Mouse (Mus musculus) embryonic facial prominence, embryonic 14.5 days (tissue): ENCODE data around the gene Nepn. TPM values are rescaled to one million over a fixed set of nuclear protein-coding genes. Genes with fewer than 3 reads are reported as not detected.
A peak's percentile ranks its signal among the peaks of the same experiment; 100 is the strongest.
"Not testable (repeated sequence)": the region's sequence is repeated elsewhere in the genome, so short reads cannot be mapped to it uniquely, and the experiment has no call there.

Experiments used
- ATAC-seq: fragments of 200-750 bp; cut with Nextera tagmentation; 2 replicates; pipeline ENCODE4 v1.8.0; 2017; ENCODE audit warnings: low read depth, moderate number of reproducible peaks, moderate TSS enrichment
- DNase-seq: peaks from one replicate; pipeline ENCODE4 v3.0.0-alpha.2; 2015; ENCODE audit warnings: low spot score
- H3K27ac ChIP-seq: fragments of 300-500 bp; sonication (generic); replicated peaks from 2 replicates; pipeline ENCODE4 v1.5.1; 2014; ENCODE audit warnings: low read depth, mild to moderate bottlenecking, low read length, moderate library complexity
- H3K27me3 ChIP-seq: fragments of 300-500 bp; sonication (generic); replicated peaks from 2 replicates; pipeline ENCODE4 v1.6.1; 2014; ENCODE audit warnings: low read length; ENCODE audit not compliant: control insufficient read depth, insufficient read depth
- H3K36me3 ChIP-seq: fragments of 300-500 bp; sonication (generic); 2 replicates; pipeline ENCODE4 v1.6.1; 2014; ENCODE audit warnings: low read length, mixed read lengths; ENCODE audit not compliant: control insufficient read depth, insufficient read depth
- H3K4me1 ChIP-seq: fragments of 300-500 bp; sonication (generic); 2 replicates; pipeline ENCODE4 v1.6.1; 2014; ENCODE audit warnings: antibody characterized with exemption, low read length; ENCODE audit not compliant: control insufficient read depth, insufficient read depth
- H3K4me2 ChIP-seq: fragments of 300-500 bp; sonication (generic); 2 replicates; pipeline ENCODE4 v1.6.1; 2014; ENCODE audit warnings: low read depth, mild to moderate bottlenecking, low read length, moderate library complexity, mixed read lengths
- H3K4me3 ChIP-seq: fragments of 300-500 bp; sonication (generic); 2 replicates; pipeline ENCODE4 v1.5.1; 2014; ENCODE audit warnings: low read depth, mild to moderate bottlenecking, low read length
- H3K9ac ChIP-seq: fragments of 300-500 bp; sonication (generic); 2 replicates; pipeline ENCODE4 v1.6.1; 2014; ENCODE audit warnings: low read depth, mild to moderate bottlenecking, low read length, moderate library complexity, mixed read lengths
- H3K9me3 ChIP-seq: fragments of 300-500 bp; sonication (generic); 2 replicates; pipeline ENCODE4 v1.6.1; 2016; ENCODE audit warnings: low read length; ENCODE audit not compliant: control insufficient read depth
- WGBS: fragments of 180-500 bp; shearing (Covaris S2); extraction: QIAGEN DNeasy Blood & Tissue Kit; methylation state at CpG from one replicate; pipeline ENCODE4 v1.1.7; 2014; 5-methylcytosine and 5-hydroxymethylcytosine counted together
- polyA plus RNA-seq: library from polyadenylated mRNA; unstranded; fragments of >200 nt; fragmentation: Nextera tagmentation; extraction: Ambion mirVana; gene quantifications from 2 replicates; pipeline ENCODE4 v1.2.1, GENCODE M21; 2014

Nepn gene
- 0.10 TPM in 1 of 2 replicates, not detected in the other for polyA plus RNA-seq

GRCm38 (mm10) chr10:52388922-52389430, at the start of gene Nepn:
Gene Nepn, plus strand, starts transcription at chr10:52388972.
- Histone ChIP-seq H3K27ac (0 out of 2 replicates have a peak within 1 kb of the TSS, but pooled peaks have one; percentile 15), H3K9me3 (no peaks in the 10 kb centered on the region), H3K4me3 (no peak within 1 kb of the TSS), H3K27me3 (no peaks in the 10 kb centered on the region), H3K9ac (no peak within 1 kb of the TSS), H3K4me1 (peaks cover 7% of the 10 kb centered on the region; the same call in 1 of the 2 replicates), H3K4me2 (no peak within 1 kb of the TSS), H3K36me3 (no peaks in the 10 kb centered on the region)
- 67% methylated on average over 5 of the region's 5 CpGs for WGBS
- DNase-seq (no peak), ATAC-seq (no peak)

GRCm38 (mm10) chr10:52343324-52343723, 45.4 kb upstream of the Nepn start:
- not testable (repeated sequence) for DNase-seq, H3K4me1 ChIP-seq, ATAC-seq, H3K9ac ChIP-seq, H3K9me3 ChIP-seq, H3K27me3 ChIP-seq, H3K4me2 ChIP-seq, H3K27ac ChIP-seq, H3K4me3 ChIP-seq
- peaks cover 62% of the 10 kb centered on the region for H3K36me3 ChIP-seq
- WGBS: 95% methylated on average over 4 of the region's 4 CpGs

DNA sequence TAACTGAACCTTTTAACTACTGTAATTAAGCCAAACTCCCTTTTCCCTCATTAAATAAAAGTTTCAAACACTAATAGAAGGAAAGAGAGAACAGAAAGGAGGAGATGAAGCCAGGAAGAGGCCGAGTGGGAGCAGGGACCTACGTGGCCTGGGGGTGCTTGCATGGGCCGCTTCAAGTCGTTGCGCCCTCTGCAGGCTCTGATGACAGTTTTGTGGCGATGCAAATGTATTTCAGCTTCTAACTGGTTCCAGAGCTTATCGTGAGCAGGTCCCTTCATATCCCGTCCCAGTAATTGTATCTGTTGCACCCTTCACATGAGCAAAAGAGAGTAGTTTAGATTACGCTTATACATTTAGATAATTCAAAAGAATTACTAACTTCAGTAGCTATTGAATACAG, 35.6 kb upstream of the Nepn start:
- H3K4me2 ChIP-seq: no peak overlapping the region
- no peaks in the 10 kb centered on the region for H3K4me1 ChIP-seq
- DNase-seq: no peak
- no peaks in the 10 kb centered on the region for H3K9me3 ChIP-seq
- peaks cover 52% of the 10 kb centered on the region for H3K36me3 ChIP-seq
- H3K27ac ChIP-seq: no peak overlapping the region
- H3K9ac ChIP-seq: no peak overlapping the region
- no peak for ATAC-seq
- WGBS: 69% methylated on average over 9 of the region's 9 CpGs
- H3K4me3 ChIP-seq: no peak overlapping the region
- H3K27me3 ChIP-seq: no peaks in the 10 kb centered on the region

GRCm38 (mm10) chr10:52358467-52358866, 30.3 kb upstream of the Nepn start, which contains the start of gene Gm26741:
Gene Gm26741, plus strand, starts transcription at chr10:52358767.
- no peak within 1 kb of the TSS for H3K4me2 ChIP-seq
- H3K27ac ChIP-seq: no peak within 1 kb of the TSS
- H3K4me1 ChIP-seq: no peaks in the 10 kb centered on the region
- H3K27me3 ChIP-seq: no peaks in the 10 kb centered on the region
- H3K4me3 ChIP-seq: no peak within 1 kb of the TSS
- H3K9ac ChIP-seq: no peak within 1 kb of the TSS
- ATAC-seq (no peak), DNase-seq (no peak)
- peaks cover 10% of the 10 kb centered on the region for H3K36me3 ChIP-seq
- no peaks in the 10 kb centered on the region for H3K9me3 ChIP-seq
- WGBS: 87% methylated on average over 2 of the region's 2 CpGs

GRCm38 (mm10) chr10:52360241-52360735, 28.5 kb upstream of the Nepn start:
- no peaks in the 10 kb centered on the region for H3K9me3 ChIP-seq
- H3K36me3 ChIP-seq: peaks cover 4% of the 10 kb centered on the region; the same call in 1 of the 2 replicates
- H3K4me3 ChIP-seq: no peak overlapping the region
- H3K9ac ChIP-seq: no peak overlapping the region
- H3K4me1 ChIP-seq: no peaks in the 10 kb centered on the region
- no peaks in the 10 kb centered on the region for H3K27me3 ChIP-seq
- ATAC-seq (no peak), DNase-seq (no peak)
- 92% methylated on average over 4 of the region's 4 CpGs for WGBS
- H3K27ac ChIP-seq: no peak overlapping the region
- H3K4me2 ChIP-seq: no peak overlapping the region

DNA sequence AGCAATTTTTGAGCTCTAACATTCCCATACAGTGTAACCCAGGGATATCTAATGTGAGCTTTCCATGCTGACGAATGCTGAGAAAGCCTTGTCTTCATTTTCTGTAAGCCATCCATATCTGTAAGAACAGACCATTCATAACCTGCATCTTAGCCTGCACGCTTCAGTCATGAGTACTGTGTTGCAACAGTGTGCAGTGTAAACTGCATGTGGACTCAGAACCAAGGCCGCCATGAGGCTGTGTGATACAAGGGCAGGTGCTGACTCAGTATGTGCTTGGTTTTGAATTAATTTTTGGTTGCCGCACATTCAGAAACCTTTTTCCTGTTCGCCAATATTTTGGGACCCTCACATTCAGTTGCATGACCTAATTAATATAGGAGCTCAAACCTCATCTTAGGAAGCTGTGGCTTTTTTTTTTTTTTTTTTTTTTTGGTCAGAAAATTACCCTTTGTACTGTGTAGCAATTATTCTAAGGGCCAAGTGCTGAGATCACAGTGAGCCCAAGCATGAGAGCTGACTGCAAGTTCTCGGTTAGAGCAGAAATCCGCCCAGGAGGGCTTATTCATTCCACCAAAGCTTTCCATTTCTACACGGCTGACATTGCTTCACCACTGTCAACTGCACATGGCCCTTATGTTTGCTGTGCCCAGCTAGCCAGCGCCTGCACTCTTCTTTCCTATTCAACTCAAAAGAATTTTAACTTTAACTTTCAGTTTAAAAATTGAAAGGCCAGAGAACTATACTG, 27.7 kb upstream of the Nepn start:
- no peaks in the 10 kb centered on the region for H3K27me3 ChIP-seq
- H3K9me3 ChIP-seq: no peaks in the 10 kb centered on the region
- no peak overlapping the region for H3K9ac ChIP-seq
- 86% methylated on average over 9 of the region's 9 CpGs for WGBS
- no peak overlapping the region for H3K4me3 ChIP-seq
- H3K27ac ChIP-seq: no peak overlapping the region
- no peak overlapping the region for H3K4me2 ChIP-seq
- H3K4me1 ChIP-seq: no peaks in the 10 kb centered on the region
- DNase-seq: no peak
- no peak for ATAC-seq
- H3K36me3 ChIP-seq: peaks cover 4% of the 10 kb centered on the region; the same call in 1 of the 2 replicates

DNA sequence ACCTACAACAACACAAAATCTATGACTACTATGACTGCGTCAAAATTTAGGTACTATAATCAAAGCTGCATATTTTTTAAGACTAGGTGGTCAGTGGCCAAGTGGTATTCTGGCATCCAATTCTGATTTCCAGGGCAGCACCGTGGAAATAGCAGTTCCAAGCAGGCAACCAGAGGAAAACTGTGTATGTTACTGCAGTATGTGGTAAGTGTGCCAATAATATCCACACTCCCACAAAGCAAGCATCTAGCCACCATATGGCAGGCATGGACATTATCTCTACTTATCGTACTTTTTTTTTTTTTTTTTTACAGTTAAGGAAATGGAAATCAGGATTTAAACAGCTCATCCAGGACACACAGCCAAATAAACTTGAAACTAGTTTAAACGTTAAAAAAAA, 20.4 kb upstream of the Nepn start:
- DNase-seq (no peak), ATAC-seq (no peak)
- Histone ChIP-seq H3K36me3 (no peaks in the 10 kb centered on the region), H3K4me1 (no peaks in the 10 kb centered on the region), H3K27ac (no peak overlapping the region), H3K27me3 (no peaks in the 10 kb centered on the region), H3K4me2 (no peak overlapping the region), H3K9me3 (no peaks in the 10 kb centered on the region), H3K9ac (no peak overlapping the region), H3K4me3 (no peak overlapping the region)
- 91% methylated on average over 4 of the region's 4 CpGs for WGBS

DNA sequence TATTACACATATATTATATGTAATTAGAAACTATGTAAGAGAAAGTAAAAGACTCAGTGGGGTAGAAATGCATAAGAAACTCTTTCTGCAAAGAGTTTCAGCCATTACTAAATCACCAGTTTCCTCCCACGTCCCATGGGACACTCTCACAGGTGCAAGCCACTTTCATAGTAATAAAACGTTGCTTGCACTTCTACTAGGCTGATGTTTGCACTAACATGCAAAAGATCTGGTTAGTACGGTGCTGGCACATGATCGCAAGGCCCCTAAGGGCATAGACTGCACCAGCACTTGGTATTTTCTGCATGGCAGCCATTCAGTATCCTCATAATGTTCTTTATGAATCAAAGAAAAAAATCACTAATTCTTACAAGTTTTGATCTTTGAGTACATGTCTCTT, 14.9 kb upstream of the Nepn start:
- Histone ChIP-seq H3K9ac (no peak overlapping the region), H3K36me3 (no peaks in the 10 kb centered on the region), H3K4me2 (no peak overlapping the region), H3K27me3 (no peaks in the 10 kb centered on the region), H3K4me3 (no peak overlapping the region), H3K9me3 (no peaks in the 10 kb centered on the region), H3K4me1 (0 out of 2 replicates have a peak, but pooled peaks cover under 1% of the 10 kb centered on the region), H3K27ac (no peak overlapping the region)
- 59% methylated on average over 4 of the region's 4 CpGs for WGBS
- ATAC-seq (no peak), DNase-seq (peak; percentile 16)
